Mouse (Mus musculus) gastrocnemius, postnatal 25 days (tissue): ENCODE data around the gene Actn4. TPM values are rescaled to one million over a fixed set of nuclear protein-coding genes. Genes with fewer than 3 reads are reported as not detected.
"Not testable (repeated sequence)": the region's sequence is repeated elsewhere in the genome, so short reads cannot be mapped to it uniquely, and the experiment has no call there.

Source experiments
- DNase-seq: peaks from one replicate; pipeline ENCODE4 v3.0.0; 2022
- total RNA-seq, 2 experiments: library from RNA; stranded (reverse); gene quantifications; 1 replicate in 1 of 2; 2 replicates in 1 of 2; pipeline ENCODE4 v1.2.3; 2021

Gene Actn4
- total RNA-seq, 2 experiments from 2014 or later = 36.7 to 45.8 TPM

- no peak for DNase-seq
Observed at GRCm38 (mm10) chr7:28886486-28886885, 75.7 kb downstream of the Actn4 start.

GRCm38 (mm10) chr7:28883704-28884103, 78.4 kb downstream of the Actn4 start:
- not testable (repeated sequence) for DNase-seq

- DNase-seq = no peak
Observed at GRCm38 (mm10) chr7:28883039-28883438, 79.1 kb downstream of the Actn4 start.

GRCm38 (mm10) chr7:28881199-28881598, 80.9 kb downstream of the Actn4 start, which contains the start of gene Capn12:
Gene Capn12 (plus strand): TSS chr7:28881422.
- DNase-seq = no peak

GRCm38 (mm10) chr7:28880554-28880953, 81.6 kb downstream of the Actn4 start:
- no peak for DNase-seq

- DNase-seq = no peak
Observed at GRCm38 (mm10) chr7:28879606-28880005, 82.5 kb downstream of the Actn4 start.

GRCm38 (mm10) chr7:28877856-28878255, 84.3 kb downstream of the Actn4 start:
- no peak for DNase-seq

- no peak for DNase-seq
Observed at GRCm38 (mm10) chr7:28877155-28877554, 85.0 kb downstream of the Actn4 start.

GRCm38 (mm10) chr7:28876099-28876498, 86.0 kb downstream of the Actn4 start:
- no peak for DNase-seq

GRCm38 (mm10) chr7:28874565-28874964, 87.6 kb downstream of the Actn4 start:
- DNase-seq = no peak

GRCm38 (mm10) chr7:28870901-28871664, 91.1 kb downstream of the Actn4 start:
- DNase-seq = no peak

- DNase-seq = peak; percentile 65
Observed at GRCm38 (mm10) chr7:28867508-28868340, 94.4 kb downstream of the Actn4 start.

- no peak for DNase-seq
Observed at GRCm38 (mm10) chr7:28866769-28867507, 95.2 kb downstream of the Actn4 start.

- peak; percentile 84 for DNase-seq
Observed at GRCm38 (mm10) chr7:28865481-28866300, 96.4 kb downstream of the Actn4 start.

- no peak for DNase-seq
Observed at GRCm38 (mm10) chr7:28864288-28864750, 97.8 kb downstream of the Actn4 start.

GRCm38 (mm10) chr7:28863540-28863939, 98.6 kb downstream of the Actn4 start, which contains the start of gene Lgals7:
Gene Lgals7 (plus strand): TSS chr7:28863853.
- DNase-seq = no peak

GRCm38 (mm10) chr7:28862817-28863499, 99.2 kb downstream of the Actn4 start:
- DNase-seq = no peak

GRCm38 (mm10) chr7:28860898-28861297, 101.2 kb downstream of the Actn4 start:
- no peak for DNase-seq

GRCm38 (mm10) chr7:28859953-28860352, 102.2 kb downstream of the Actn4 start:
- DNase-seq = no peak

GRCm38 (mm10) chr7:28850642-28851041, 111.5 kb downstream of the Actn4 start:
- no peak for DNase-seq
